Mouse (Mus musculus): ENCODE results near the gene Gm44511.

DNA sequence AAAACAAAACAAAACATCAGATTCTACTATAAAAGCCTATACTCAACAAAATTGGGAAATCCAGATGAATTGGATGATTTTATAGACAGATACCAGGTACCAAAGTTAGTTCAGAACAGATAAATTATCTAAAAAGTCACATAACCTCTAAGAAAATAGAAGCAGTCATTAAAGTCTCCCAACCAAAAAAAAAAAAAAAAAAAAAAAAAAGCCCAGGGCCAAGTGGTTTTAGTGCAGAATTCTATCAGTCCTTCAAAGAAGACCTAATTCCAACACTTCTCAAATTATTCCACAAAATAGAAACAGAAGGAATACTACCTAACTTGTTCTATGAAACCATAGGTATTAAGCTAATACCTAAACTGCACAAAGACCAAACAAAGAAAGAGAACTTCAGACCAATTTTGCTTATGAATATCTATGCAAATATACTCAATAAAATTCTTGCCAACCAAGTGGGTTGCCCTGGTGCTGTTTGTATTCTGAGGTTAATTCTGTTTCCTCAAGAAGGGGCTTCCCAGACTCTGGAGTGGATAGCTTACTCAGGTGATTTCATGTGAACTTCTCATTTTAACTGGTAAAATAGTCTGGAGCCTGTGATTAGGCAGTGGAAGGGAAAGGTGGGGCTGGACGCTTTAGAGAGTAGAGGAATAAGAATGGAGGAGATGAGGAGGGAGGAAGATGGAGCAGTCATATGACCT, 45.9 kb upstream of the Gm44511 start:
- TF ChIP-seq CTCF (IDR thresholded peaks at IDR 0.05) (no peak), EP300 (IDR thresholded peaks at IDR 0.05) (no peak)

All from lung, postnatal 0 days (tissue).